Mouse (Mus musculus) frontal cortex, postnatal 10 days (tissue): Measurements from ENCODE around the gene Lcor.

Source experiments
- DNase-seq, 2 experiments: peaks; one replicate each; pipeline ENCODE4 v3.0.0; 2022; ENCODE audit warnings: low spot score in 2 of 2, mixed read lengths in 1 of 2

The Lcor gene

DNA sequence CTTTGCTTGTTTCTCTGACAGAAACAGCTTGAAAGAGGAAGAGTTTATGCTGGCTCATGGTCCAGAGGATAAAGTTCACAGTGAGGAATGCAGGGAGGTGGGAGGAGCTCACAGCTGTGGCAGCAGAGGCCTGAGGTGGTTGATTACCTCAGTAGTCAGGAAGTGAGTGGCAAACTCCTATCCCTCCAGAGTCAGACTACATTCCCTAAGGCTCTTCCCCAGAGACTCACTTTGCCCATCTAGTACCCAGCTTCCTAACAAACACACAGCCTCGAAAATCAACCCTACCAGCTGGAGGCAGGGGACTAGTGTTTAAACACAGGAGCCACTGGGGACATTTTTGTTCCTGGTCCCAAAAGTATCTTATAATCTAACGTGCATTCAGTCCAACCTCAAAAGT is 7.5 kb upstream of the Lcor start:
- DNase-seq, result no peak

DNA sequence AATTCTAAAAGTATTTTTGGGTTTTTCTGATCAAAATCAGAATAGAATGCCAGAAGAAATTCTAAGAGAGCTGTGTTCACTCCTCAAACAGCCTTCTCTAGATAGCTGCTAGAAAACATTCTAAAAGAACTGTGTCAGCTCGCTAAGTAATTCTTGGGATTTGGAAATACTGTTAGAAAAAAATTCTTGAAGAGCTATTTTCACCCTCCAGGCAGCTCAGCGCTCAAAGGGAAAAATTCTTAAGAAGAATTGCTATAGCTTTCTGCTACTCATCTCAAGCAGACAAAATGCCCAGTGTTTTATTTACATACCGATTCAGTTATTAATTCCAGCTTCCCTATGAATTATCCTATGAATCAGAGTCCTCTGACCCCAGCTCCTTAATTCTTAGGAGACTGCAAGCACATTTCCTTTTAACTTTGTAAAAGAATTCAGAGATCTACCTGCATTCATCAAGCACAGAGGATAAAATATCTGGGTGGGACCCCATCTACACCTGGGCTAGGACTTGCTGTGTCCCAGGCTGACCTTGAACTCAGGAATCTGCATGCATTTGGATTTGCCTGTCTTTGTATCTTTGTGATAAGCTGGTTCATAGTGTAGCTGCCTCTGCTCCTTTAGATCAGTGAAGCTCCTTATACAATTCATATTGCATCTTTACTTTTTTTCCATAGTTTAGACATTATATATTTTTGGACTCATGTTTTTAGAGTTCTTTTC is 5.7 kb upstream of the Lcor start:
- no peak for DNase-seq

DNA sequence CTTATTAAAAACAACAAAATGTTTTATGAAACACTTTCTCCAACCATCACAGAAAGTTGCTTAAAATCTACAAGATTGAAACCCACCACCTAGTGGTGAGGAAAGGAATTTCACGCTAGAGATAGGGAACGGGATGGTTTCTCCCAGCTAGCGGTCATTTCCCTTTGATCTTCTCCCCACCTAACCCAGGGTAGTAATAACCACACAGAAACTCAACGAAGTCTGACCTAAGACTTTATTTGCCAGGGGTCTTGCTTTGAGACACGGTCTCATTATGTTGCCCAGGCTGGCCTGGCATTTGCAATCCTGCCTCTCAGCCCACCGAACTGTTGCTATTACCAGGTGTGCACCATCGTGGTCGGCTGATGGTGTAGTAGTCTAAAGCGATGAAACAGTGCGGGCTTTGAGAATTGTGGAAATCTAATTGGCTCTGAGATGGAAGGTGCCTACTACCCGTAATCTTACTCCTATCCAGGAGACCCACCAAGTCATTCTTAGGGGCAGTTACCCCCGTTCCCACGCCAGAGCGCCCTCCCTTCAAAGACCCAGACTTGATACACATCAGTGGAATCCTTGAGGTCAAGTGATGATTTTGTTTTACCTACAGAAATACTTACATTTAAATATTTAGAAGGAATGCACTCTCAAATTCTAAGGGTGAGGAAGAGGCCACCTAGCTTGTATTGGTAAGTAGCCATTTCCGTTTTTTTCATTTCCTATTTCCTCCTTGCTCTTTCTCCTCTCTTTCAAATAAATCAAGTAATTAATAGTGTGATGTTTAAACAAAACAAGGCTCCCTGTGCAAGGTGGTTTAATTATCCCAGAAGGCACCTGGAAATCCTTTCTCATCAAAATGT is 1.2 kb upstream of the Lcor start:
- DNase-seq, result peak in 1 of 2 experiments; percentile 24

DNA sequence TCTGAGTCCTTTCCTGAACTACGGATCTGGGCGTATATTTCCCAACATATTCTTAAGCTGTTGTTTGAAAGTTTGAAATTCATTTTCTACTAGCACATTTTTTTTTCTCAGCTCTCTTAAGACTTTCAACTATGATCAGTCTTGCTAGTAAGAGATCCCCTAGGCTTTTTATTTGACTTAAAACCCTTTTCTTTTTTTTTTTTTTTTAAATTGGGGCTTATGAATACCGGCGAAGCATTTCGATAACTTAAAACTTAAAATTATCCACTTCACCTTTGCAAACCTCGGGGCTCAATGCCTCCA is 599 bp upstream of the Lcor start:
- DNase-seq, result no peak

DNA sequence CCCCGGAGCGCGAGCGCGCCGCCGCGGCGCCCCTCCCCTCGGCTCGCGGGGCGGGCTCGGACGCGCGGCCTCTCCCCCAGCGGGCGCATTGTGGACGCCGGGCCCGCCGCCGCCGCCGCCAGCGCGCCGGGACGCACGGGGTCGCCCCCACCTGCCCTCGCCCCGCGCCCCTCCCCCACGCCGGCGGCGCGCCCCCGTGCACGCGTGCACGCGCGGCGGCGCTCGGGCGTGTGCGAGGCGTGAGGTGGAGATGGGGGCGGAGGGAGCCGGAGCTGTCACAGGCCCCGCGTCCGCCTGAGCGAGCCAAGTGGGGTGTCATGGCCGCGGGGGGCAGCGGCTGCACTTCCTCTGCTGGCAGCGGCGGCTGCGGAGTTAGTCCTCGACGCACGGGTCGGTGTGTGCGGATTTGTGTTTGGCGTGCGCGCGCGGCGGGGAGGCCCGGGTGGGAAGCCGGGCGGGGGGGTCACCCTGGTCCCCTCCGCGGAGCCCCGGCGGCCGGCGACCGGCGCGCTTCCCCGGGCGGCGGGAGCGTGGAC is 540 bp downstream of the Lcor start:
- DNase-seq, result peak; percentile 74 to 77

DNA sequence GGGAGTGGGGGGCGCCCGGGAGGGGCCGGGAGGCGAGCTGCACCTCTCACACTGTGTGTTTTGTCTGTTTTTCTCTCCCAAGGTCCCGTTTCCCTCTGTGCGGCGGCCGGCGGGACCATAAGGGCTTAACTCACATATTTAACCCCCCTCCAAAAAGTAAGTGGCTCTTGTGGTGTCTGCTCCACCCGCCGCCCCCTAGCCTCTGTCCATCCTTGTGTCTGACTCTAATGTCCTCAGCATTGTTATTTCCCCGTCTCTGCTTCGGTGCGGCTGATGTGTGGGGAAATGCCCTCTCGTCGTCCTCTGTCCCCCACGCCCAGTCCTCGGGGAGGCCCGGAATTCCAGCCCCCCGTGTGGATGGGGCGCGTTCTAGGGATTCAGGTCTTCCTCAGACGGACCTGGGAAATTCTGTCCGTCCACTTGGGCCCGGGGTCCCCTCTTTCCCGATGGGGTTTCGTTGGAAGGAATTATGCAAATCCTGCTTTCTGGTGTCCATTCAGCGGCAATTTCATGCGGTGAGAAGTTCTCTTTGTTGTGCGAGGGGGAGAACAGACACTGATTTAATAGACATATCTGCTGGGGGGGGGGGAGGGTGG is 1.1 kb downstream of the Lcor start:
- peak in 1 of 2 experiments; percentile 16 for DNase-seq

DNA sequence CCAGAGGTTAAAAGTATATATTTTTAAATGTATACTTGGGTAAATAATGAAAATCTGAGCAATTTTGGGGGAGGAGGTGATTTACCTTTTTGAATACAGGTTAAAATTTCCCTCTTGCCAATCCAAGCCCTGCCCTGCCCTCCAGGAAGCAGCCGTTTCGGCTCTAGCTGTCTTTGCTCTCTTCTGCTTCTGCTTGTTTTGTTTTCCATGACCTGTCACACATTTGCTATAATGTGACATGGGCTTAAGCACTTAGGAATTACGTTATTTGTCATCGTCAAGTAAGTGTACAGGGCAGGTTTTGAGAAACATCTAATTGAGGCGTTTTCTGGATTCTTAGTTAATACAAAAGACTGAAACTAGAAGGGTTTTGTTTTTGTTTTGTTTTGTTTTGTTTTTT is 1.9 kb downstream of the Lcor start:
- DNase-seq, result no peak

DNA sequence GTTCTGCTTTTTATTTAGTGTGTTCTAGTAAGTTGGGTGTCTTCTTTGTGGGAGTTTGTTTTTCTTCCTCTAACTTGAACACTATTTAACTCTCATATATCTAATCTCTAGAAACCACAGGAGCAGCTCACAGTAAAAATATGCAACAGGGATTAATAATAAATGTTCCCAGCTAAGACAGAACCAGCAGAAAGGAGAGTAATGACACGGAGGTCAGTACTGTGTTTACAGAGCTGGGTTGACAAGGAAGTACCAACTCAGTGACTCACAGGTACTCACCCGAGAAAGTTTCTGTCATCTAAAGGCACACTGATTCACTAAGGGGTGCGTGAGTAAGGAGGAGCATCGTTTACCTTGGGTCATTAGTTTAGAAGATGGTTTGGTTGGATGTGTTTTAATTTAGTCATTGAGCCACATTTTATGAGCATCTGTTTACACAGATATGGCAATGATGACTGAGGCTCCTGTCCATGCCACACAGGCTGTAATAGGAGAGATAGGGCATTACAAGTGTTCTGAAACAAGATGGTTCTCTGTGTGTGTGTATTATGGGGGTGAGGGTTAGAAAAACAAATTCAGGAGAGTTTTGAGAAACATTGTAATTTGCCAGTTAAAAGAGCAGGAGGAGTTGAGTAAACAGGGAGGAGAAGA is 13.1 kb downstream of the Lcor start:
- DNase-seq, result no peak

DNA sequence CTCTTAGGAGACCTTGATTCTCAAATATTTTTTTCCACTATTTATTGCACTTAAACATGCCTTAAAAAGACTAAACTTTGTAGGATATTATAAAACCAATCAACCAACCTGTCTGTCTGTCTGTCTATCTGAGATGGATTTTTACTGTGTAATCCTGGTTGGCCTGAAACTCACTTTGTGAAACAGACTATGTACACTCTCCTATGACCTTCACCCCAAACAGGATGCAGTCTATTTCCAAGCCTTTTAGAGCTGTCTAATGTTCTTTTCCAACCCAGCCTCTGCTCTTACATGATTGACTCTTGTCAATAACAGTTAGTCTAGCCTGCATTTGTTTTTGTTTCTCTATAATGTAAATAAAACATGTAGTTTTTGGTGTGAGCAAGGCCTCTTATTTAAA is 13.6 kb downstream of the Lcor start:
- no peak for DNase-seq

DNA sequence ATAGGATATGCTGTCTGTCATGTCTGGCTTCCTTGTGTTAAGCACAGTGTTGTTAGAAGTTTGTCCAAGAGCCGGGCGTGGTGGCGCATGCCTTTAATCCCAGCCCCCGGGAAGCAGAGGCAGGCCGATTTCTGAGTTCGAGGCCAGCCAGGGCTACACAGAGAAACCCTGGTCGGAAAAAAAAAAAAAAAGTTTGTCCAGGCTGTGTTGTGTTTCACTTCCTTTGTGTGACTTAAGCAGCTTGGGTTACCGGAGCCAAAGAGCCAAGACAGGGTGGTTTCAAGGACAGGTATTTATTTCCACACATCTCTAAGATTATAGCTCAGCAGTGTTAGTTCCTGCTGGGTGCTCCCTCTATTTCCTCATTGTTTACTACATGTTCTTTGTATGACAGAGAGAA is 25.4 kb downstream of the Lcor start:
- DNase-seq, result no peak

DNA sequence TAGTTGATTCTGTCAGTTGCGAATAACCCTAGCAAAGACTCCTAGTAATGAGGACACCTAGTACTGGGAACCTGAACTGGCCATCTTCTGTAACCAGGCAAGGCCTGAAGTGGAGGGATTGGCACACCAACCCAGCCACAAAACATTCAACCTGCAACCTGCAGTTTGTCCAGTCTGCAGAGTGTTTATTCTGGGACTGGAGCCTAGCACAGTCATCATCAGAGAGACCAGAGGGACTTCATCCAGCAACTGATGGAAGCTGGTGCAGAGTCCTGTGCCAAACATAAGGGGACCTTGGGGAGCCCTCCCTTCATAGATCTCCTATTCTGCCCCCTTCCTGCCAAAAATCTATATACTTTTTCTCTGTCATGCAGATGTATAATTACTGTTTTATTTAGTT is 32.4 kb downstream of the Lcor start:
- DNase-seq, result no peak

DNA sequence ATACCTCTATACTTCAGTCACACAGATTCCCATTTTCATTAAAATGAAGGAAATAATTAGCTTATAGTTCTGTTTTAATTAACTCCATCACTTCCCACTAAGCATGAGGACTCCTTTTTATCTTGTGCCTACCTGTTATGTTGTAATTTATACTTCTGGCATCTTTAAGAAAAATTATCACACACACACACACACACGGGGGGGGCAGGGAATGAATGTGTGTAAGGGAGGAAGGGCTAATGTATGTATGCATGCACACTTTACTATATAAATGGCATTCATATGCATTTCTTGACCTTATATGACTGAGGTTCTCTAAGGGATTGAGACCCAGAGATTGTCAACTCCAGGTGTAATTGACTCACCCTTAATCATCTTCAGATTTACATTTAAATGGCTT is 33.1 kb downstream of the Lcor start:
- DNase-seq, result no peak

DNA sequence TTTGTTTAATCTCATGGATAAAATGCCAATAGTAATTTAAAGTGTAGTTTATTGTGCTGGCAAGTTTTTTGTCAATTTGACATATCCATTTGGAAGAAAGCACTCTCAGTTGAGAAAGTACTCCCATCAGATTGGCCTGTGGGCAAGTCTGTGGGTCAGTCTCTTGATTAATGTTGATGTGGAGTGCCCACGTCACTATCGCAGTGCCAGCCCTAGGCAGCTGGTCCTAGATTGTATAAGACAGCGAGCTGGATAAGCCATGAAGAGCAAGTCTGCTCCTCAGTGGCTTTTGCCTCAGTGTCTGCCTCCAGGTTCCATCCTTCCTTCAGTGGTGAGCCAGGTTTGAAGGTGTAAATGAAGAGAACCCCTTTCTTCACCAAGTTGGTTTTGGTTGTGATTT is 34.6 kb downstream of the Lcor start:
- no peak for DNase-seq

DNA sequence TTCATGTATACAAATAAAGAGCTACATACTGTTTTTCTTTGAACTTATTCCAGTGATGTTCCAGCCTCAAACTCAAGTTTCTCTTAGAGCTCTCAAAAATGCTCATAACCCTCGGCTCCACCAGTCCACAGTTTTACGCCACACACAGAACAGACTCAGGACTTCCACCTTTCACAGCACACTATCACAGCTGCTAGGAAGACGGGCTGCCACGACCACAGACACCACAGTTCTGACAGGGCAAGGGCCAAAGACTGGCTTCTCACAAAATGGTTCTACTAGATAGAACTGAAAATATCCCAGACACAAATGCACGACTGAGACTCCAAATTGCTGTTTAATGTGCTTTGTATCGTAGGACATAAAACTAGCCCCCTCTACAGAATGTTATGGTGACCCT is 36.7 kb downstream of the Lcor start:
- no peak for DNase-seq

DNA sequence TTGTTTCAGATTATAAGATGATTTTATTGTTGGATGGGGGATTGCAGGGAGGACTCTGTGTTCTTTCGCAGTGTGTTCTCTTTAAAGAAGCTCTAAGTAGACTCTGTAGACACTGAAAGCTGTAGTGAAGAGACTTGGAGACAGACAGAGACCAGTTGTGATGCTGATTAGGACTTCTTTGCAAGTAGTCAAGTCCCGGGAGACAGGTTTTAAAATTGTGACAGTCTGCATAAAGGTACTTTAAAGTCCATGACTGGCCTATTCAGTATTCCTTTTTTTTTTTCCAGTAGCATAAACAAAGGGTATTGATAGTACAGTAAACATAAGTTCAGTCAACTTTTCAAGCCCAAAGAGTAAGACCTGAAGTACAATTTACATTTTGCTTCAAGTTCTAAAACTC is 39.8 kb downstream of the Lcor start:
- DNase-seq, result no peak

DNA sequence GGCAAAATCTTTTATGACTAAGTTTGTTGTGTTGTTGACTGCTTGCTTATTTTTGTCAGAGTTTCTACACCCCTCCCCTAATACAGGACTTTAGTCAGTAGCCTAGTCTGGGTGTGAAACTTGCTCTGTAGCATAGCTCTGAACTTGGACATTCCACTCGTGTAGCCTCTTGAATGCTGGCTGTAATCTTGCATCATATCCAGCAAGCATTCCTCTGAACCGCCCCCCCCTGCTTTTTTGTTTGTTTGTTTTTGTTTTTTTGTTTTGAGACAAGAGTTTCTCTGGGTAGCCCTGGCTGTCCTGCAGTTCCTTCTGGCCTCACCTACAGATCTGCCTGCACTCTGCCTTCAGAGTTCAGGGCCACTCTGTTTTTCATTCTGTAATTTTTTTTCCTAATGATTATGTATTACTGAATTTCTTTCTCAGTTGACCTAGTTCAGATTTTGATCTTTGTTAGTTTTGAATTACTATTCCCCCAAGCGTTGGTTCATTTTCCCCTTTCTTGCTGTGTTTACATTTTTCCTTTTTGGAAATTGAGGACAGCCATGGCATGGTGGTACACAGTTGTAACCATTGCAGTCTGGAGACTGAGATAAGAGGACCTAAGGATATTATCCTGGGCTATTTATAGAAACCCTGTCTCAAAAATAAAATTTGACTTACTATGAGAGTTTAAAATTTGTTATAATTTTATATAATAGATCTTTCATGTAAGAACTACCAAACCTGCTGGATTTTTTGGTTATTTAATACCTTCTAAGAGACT is 41.5 kb downstream of the Lcor start:
- DNase-seq, result no peak

DNA sequence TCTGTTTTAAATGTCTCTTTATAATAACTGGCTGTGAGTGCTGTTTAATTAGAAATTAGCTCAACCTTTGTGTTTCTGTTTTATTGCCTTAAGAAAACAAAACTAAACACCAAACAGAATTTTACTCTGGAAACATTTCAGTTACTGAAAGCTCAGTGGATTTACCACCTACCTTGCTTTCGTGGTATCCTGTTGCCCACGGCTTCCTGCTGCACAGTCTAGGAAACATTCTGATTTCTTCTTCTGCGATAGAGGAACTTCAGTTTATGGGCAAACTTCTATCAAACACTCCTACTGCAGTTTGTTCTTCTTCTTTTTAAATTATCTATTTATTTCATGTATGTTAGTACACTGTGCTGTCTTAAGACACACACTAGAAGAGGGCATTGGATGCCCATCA is 46.7 kb downstream of the Lcor start:
- DNase-seq, result no peak

DNA sequence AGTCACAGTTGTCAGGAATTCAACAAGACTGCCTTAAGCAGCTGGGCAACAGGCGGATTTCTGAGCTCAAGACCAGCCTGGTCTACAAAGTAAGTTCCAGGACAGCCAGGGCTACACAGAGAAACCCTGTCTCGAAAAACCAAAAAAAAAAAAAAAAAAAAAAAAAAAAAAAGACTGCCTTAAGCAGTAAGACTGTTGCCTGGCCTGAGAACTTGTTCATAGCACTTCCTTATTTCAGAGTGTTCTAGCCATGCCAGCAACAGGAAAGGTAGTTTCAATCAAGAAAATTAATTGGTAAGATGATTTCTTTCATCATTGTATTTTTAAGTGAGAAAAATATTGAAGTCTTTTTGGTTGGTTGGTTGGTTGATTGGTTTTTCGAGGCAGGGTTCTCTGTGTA is 51.6 kb downstream of the Lcor start:
- no peak for DNase-seq

DNA sequence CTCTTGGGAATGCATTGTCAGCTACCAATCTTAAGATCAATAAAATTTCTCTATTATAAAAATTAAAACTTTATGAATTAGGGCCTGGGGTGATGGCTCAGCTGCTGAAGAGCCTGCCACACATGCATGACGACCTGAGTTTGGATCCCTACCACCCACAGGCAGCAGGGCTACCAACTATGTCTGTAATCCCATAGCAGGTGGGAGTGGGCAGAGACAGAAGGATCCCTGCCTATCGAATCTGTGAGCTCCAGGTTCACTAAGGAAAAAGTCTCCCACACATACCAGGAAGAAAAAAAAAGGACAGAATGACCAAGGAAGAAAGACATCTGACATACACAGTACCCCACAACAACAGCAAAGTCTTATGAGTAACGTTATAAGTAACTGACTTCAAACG is 74.5 kb downstream of the Lcor start:
- DNase-seq, result no peak

DNA sequence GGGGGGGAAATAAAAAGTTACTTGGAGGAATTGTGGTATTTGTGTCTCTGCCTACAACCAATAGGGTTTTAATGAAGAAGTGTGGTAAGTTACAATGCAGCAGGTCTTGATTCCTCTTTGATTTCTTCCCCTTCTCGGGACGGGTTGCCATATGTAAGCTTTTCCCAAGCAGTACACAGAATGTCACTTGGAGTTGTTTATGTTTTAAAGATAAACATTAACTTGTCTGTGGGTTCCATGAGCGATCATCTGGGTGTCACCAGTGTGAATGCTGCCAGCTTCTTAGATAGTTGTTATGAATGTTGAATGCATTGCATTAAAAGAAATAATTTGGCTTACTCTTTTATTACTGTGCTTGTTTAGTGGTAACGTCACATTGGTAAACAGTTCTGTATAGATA is 75.1 kb downstream of the Lcor start:
- no peak for DNase-seq

DNA sequence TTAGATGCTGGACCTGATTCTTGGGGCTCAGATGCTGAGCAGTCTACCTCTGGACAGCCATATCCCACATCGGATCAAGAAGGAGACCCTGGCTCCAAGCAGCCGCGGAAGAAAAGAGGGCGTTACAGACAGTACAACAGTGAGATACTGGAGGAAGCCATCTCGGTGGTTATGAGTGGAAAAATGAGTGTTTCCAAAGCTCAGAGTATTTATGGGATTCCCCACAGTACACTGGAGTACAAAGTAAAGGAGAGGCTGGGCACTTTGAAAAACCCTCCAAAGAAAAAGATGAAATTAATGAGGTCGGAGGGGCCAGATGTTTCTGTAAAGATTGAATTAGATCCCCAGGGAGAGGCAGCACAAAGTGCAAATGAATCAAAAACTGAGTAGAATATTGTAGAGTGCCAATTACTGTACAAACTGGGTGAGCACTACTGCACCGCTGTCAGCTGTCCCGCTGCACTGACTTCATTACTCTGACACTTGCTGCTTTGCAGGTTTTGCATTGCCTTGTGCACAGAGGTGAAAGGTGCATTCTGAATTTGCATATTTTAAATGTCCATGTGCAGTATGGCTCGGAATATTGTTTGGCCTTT is 76.6 kb downstream of the Lcor start:
- no peak for DNase-seq
